Mouse (Mus musculus): Measurements from ENCODE around the gene Gm10392.
A peak's percentile ranks its signal among the peaks of the same experiment; 100 is the strongest.

The Gm10392 gene

GRCm38 (mm10) chr11:77491123-77491501 lies 27.9 kb downstream of the Gm10392 start:
- DNase-seq = peak; percentile 96

- no peak for DNase-seq
Measured at GRCm38 (mm10) chr11:77490451-77490850, 28.5 kb downstream of the Gm10392 start.

GRCm38 (mm10) chr11:77489591-77490235 lies 29.3 kb downstream of the Gm10392 start, which contains the start of gene Ankrd13b:
Gene Ankrd13b (minus strand): TSS chr11:77489678.
- peak; percentile 68 for DNase-seq

- peak; percentile 55 for DNase-seq
Measured at GRCm38 (mm10) chr11:77488771-77489581, 30.0 kb downstream of the Gm10392 start.

- DNase-seq = no peak
Measured at GRCm38 (mm10) chr11:77486798-77487197, 32.2 kb downstream of the Gm10392 start.

GRCm38 (mm10) chr11:77485229-77485628 lies 33.8 kb downstream of the Gm10392 start:
- DNase-seq = no peak

- peak; percentile 84 for DNase-seq
Measured at GRCm38 (mm10) chr11:77483510-77484255, 35.3 kb downstream of the Gm10392 start.

GRCm38 (mm10) chr11:77483043-77483442 lies 36.0 kb downstream of the Gm10392 start:
- DNase-seq = no peak

GRCm38 (mm10) chr11:77476895-77477294 lies 42.1 kb downstream of the Gm10392 start:
- DNase-seq = no peak

- DNase-seq = no peak
Measured at GRCm38 (mm10) chr11:77476216-77476615, 42.8 kb downstream of the Gm10392 start.

- DNase-seq = no peak
Measured at GRCm38 (mm10) chr11:77472775-77473174, 46.2 kb downstream of the Gm10392 start.

GRCm38 (mm10) chr11:77471407-77471806 lies 47.6 kb downstream of the Gm10392 start:
- no peak for DNase-seq

- no peak for DNase-seq
Measured at GRCm38 (mm10) chr11:77468397-77468796, 50.6 kb downstream of the Gm10392 start.

- DNase-seq = peak; percentile 90
Measured at GRCm38 (mm10) chr11:77467784-77468183, 51.2 kb downstream of the Gm10392 start.

- DNase-seq = peak; percentile 95
Measured at GRCm38 (mm10) chr11:77467157-77467556, 51.8 kb downstream of the Gm10392 start.
